In the genomic region with DNA sequence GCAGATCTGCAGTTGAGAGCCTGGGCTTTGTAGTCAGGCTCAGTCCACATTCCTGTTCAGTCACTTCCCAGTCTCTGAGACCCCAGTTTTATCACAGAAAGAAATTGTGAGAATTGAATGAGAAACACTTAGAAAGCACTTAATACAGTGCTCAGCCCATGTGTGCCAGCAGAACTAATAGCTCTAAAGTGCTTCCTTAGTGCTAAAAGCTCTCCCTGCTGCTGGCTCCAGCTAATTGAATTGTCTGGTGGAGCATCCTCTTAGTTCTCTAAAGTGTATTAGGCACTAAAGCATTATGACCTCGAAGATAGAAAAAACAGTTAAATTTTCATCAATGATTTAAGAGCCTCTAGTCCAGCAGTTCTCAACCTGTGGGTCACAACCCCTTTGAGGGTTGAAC, we compare ENCODE assay signal across 20 mouse cellular contexts. TPM values are rescaled to one million over a fixed set of nuclear protein-coding genes. Genes with fewer than 3 reads are reported as not detected.
DNase-seq lines count a peak whose midpoint lies in the region; ATAC-seq and TF ChIP-seq lines count a peak whose summit lies in the region.
"Had no signal": no experiment of that assay in that cellular context is flagged by ENCODE, and none has a peak within 500 bp of the region (broad histone marks: within the 10 kb centered on the region; RNA-seq: fewer than 3 reads in every experiment).

No protein-coding gene starts in this region.

- H3K4me1 ChIP-seq in forebrain, postnatal 0 days (ENCODE audit: insufficient read depth) = 0 out of 2 replicates have a peak, but pooled peaks cover 4% of the 10 kb centered on the region
- H3K4me1 ChIP-seq in forebrain, embryonic 12.5 days = no peaks in the 10 kb centered on the region
- H3K4me1 ChIP-seq in midbrain, embryonic 13.5 days (replicated peaks) = no peaks in the 10 kb centered on the region
- no peaks in the 10 kb centered on the region for H3K4me1 ChIP-seq in midbrain, embryonic 15.5 days
- H3K4me1 ChIP-seq in neural tube, embryonic 15.5 days = peaks cover 5% of the 10 kb centered on the region
- H3K4me1 ChIP-seq: embryonic facial prominence, embryonic 13.5 days had no signal

- no peak overlapping the region for H3K4me3 ChIP-seq in forebrain, postnatal 0 days (ENCODE audit: low read depth, low read length)
- H3K4me3 ChIP-seq in forebrain, embryonic 12.5 days (replicated peaks) = no peak overlapping the region
- no peak overlapping the region for H3K4me3 ChIP-seq in midbrain, embryonic 13.5 days (replicated peaks)
- no peak overlapping the region for H3K4me3 ChIP-seq in midbrain, embryonic 15.5 days
- H3K4me3 ChIP-seq in neural tube, embryonic 15.5 days (replicated peaks) = no peak overlapping the region
- H3K4me3 ChIP-seq: embryonic facial prominence, embryonic 13.5 days; heart, adult 2 months; heart, embryonic 15.5 days had no signal

- H3K36me3 ChIP-seq in forebrain, postnatal 0 days (ENCODE audit: insufficient read depth) = peaks cover 3% of the 10 kb centered on the region; the same call in 1 of the 2 replicates
- peaks cover 27% of the 10 kb centered on the region for H3K36me3 ChIP-seq in forebrain, embryonic 12.5 days (replicated peaks)
- H3K36me3 ChIP-seq in midbrain, embryonic 13.5 days = peaks cover 15% of the 10 kb centered on the region
- H3K36me3 ChIP-seq in midbrain, embryonic 15.5 days (replicated peaks) = no peaks in the 10 kb centered on the region
- H3K36me3 ChIP-seq in neural tube, embryonic 15.5 days = peaks cover 8% of the 10 kb centered on the region; the same call in 1 of the 2 replicates

- H3K9me3 ChIP-seq in forebrain, postnatal 0 days (ENCODE audit: low read length) = no peaks in the 10 kb centered on the region
- no peaks in the 10 kb centered on the region for H3K9me3 ChIP-seq in forebrain, embryonic 12.5 days
- H3K9me3 ChIP-seq in midbrain, embryonic 13.5 days = no peaks in the 10 kb centered on the region
- H3K9me3 ChIP-seq in midbrain, embryonic 15.5 days = no peaks in the 10 kb centered on the region
- H3K9me3 ChIP-seq in neural tube, embryonic 15.5 days (replicated peaks) = no peaks in the 10 kb centered on the region
- H3K9me3 ChIP-seq: embryonic facial prominence, embryonic 13.5 days; heart, embryonic 15.5 days had no signal

- TF ChIP-seq POLR2A in brain, embryonic 14.5 days (IDR thresholded peaks at IDR 0.05; ENCODE audit: borderline replicate concordance, extremely low read depth, insufficient read depth, insufficient read length, poor library complexity, severe bottlenecking) = no peak

- peak; percentile 53 for ATAC-seq in forebrain, postnatal 0 days
- ATAC-seq in forebrain, embryonic 12.5 days (ENCODE audit: low FRiP score) = no peak
- ATAC-seq in midbrain, embryonic 13.5 days = peak; percentile 45; the same call in 1 of the 2 replicates
- no peak for ATAC-seq in midbrain, embryonic 15.5 days (replicated peaks)
- peak; percentile 28; the same call in 1 of the 2 replicates for ATAC-seq in neural tube, embryonic 15.5 days (ENCODE audit: low FRiP score)
- ATAC-seq: intestine, embryonic 16.5 days had no signal

- no peaks in the 10 kb centered on the region for H3K27me3 ChIP-seq in forebrain, postnatal 0 days (ENCODE audit: insufficient read depth, low read length)
- no peaks in the 10 kb centered on the region for H3K27me3 ChIP-seq in forebrain, embryonic 12.5 days
- H3K27me3 ChIP-seq in midbrain, embryonic 13.5 days = no peaks in the 10 kb centered on the region
- no peaks in the 10 kb centered on the region for H3K27me3 ChIP-seq in midbrain, embryonic 15.5 days (replicated peaks)
- H3K27me3 ChIP-seq in neural tube, embryonic 15.5 days (replicated peaks) = no peaks in the 10 kb centered on the region
- H3K27me3 ChIP-seq: embryonic facial prominence, embryonic 13.5 days; heart, embryonic 15.5 days had no signal

- no peak for TF ChIP-seq CTCF in forebrain, postnatal 0 days (IDR thresholded peaks at IDR 0.05; ENCODE audit: low read depth)
- no peak for TF ChIP-seq CTCF in brain, embryonic 14.5 days (IDR thresholded peaks at IDR 0.05; ENCODE audit: borderline replicate concordance, extremely low read depth, insufficient read depth, insufficient read length)

- H3K27ac ChIP-seq in forebrain, postnatal 0 days (ENCODE audit: low read depth, low read length) = no peak overlapping the region
- H3K27ac ChIP-seq in forebrain, embryonic 12.5 days = no peak overlapping the region
- H3K27ac ChIP-seq in midbrain, embryonic 13.5 days = no peak overlapping the region
- H3K27ac ChIP-seq in midbrain, embryonic 15.5 days = no peak overlapping the region
- no peak overlapping the region for H3K27ac ChIP-seq in neural tube, embryonic 15.5 days (replicated peaks)
- H3K27ac ChIP-seq: embryonic facial prominence, embryonic 13.5 days; heart, adult 2 months; heart, embryonic 15.5 days had no signal

- H3K4me2 ChIP-seq in forebrain, postnatal 0 days (ENCODE audit: low read depth) = no peak overlapping the region
- H3K4me2 ChIP-seq in forebrain, embryonic 12.5 days = no peak overlapping the region
- no peak overlapping the region for H3K4me2 ChIP-seq in midbrain, embryonic 13.5 days (replicated peaks)
- no peak overlapping the region for H3K4me2 ChIP-seq in midbrain, embryonic 15.5 days
- H3K4me2 ChIP-seq in neural tube, embryonic 15.5 days = no peak overlapping the region
- H3K4me2 ChIP-seq: embryonic facial prominence, embryonic 13.5 days; heart, embryonic 11.5 days; heart, embryonic 15.5 days had no signal

- WGBS in forebrain, postnatal 0 days = 79% methylated on average over 1 of the region's 1 CpGs
- 82% methylated on average over 1 of the region's 1 CpGs for WGBS in forebrain, embryonic 12.5 days
- 89% methylated on average over 1 of the region's 1 CpGs for WGBS in midbrain, embryonic 13.5 days
- 84% methylated on average over 1 of the region's 1 CpGs for WGBS in midbrain, embryonic 15.5 days
- WGBS in neural tube, embryonic 15.5 days = 58% methylated on average over 1 of the region's 1 CpGs

- DNase-seq in forebrain, postnatal 0 days = no peak
- DNase-seq in brain, embryonic 14.5 days (ENCODE audit: low read depth) = peak; percentile 46
- DNase-seq in adrenal gland, adult (ENCODE audit: inconsistent age in 2 of 2, low spot score in 1 of 2) = no peak
- no peak for DNase-seq in right cerebral cortex, adult 18-20 months
- DNase-seq: adrenal gland, postnatal 14 days; cerebellum, adult 18-20 months; cerebellum, adult 9-11 months; cerebellum, postnatal 36 days; gastrocnemius, postnatal 14 days; heart, adult 2 months; heart, postnatal 14 days had no signal

- no peak overlapping the region for H3K9ac ChIP-seq in forebrain, postnatal 0 days
- H3K9ac ChIP-seq in forebrain, embryonic 12.5 days = no peak overlapping the region
- H3K9ac ChIP-seq in midbrain, embryonic 13.5 days (replicated peaks) = no peak overlapping the region
- H3K9ac ChIP-seq in midbrain, embryonic 15.5 days = no peak overlapping the region
- no peak overlapping the region for H3K9ac ChIP-seq in neural tube, embryonic 15.5 days (replicated peaks)
- H3K9ac ChIP-seq: embryonic facial prominence, embryonic 13.5 days; heart, embryonic 15.5 days had no signal

RNA-seq across cellular contexts. Expression of a gene that starts 19.2 kb away (rescaled TPM):
- total RNA-seq in forebrain, postnatal 0 days (2014; rRNA removed) = 37.1 and 40.7 TPM in 2 replicates
- 22.0 and 25.5 TPM in 2 replicates for polyA plus RNA-seq in forebrain, postnatal 0 days (2015; fragmentation: Nextera tagmentation; extraction: Ambion mirVana)
- polyA plus RNA-seq in forebrain, embryonic 12.5 days (2016; fragmentation: Nextera tagmentation; extraction: Ambion mirVana) = 26.5 and 27.8 TPM in 2 replicates
- polyA plus RNA-seq in midbrain, embryonic 13.5 days (2015; fragmentation: Nextera tagmentation; extraction: Ambion mirVana) = 30.5 and 33.7 TPM in 2 replicates
- 37.1 and 37.6 TPM in 2 replicates for polyA plus RNA-seq in midbrain, embryonic 15.5 days (2015; fragmentation: Nextera tagmentation; extraction: Ambion mirVana)
- 33.4 and 40.5 TPM in 2 replicates for polyA plus RNA-seq in brain, embryonic 14.5 days (2012; rRNA removed)
- polyA plus RNA-seq in neural tube, embryonic 15.5 days (2015; fragmentation: Nextera tagmentation; extraction: Ambion mirVana) = 27.7 and 30.3 TPM in 2 replicates

RNA-seq across cellular contexts. Expression of a gene that starts 35.3 kb away (rescaled TPM):
- total RNA-seq in forebrain, postnatal 0 days (2014; rRNA removed) = 56.4 and 65.6 TPM in 2 replicates
- polyA plus RNA-seq in forebrain, postnatal 0 days (2015; fragmentation: Nextera tagmentation; extraction: Ambion mirVana) = 23.5 and 29.9 TPM in 2 replicates
- 58.3 and 60.0 TPM in 2 replicates for polyA plus RNA-seq in forebrain, embryonic 12.5 days (2016; fragmentation: Nextera tagmentation; extraction: Ambion mirVana)
- 23.2 and 25.3 TPM in 2 replicates for polyA plus RNA-seq in midbrain, embryonic 13.5 days (2015; fragmentation: Nextera tagmentation; extraction: Ambion mirVana)
- 20.3 and 22.5 TPM in 2 replicates for polyA plus RNA-seq in midbrain, embryonic 15.5 days (2015; fragmentation: Nextera tagmentation; extraction: Ambion mirVana)
- polyA plus RNA-seq in brain, embryonic 14.5 days (2012; rRNA removed) = 26.5 and 31.9 TPM in 2 replicates
- polyA plus RNA-seq in neural tube, embryonic 15.5 days (2015; fragmentation: Nextera tagmentation; extraction: Ambion mirVana) = 34.0 and 38.6 TPM in 2 replicates

RNA-seq across cellular contexts. Expression of a gene that starts 49.2 kb away (rescaled TPM):
- 8.4 and 11.4 TPM in 2 replicates for total RNA-seq in forebrain, postnatal 0 days (2014; rRNA removed)
- 6.6 and 6.8 TPM in 2 replicates for polyA plus RNA-seq in forebrain, postnatal 0 days (2015; fragmentation: Nextera tagmentation; extraction: Ambion mirVana)
- 3.3 and 4.5 TPM in 2 replicates for polyA plus RNA-seq in forebrain, embryonic 12.5 days (2016; fragmentation: Nextera tagmentation; extraction: Ambion mirVana)
- polyA plus RNA-seq in midbrain, embryonic 13.5 days (2015; fragmentation: Nextera tagmentation; extraction: Ambion mirVana) = 3.6 and 4.2 TPM in 2 replicates
- polyA plus RNA-seq in midbrain, embryonic 15.5 days (2015; fragmentation: Nextera tagmentation; extraction: Ambion mirVana) = 8.1 TPM in 2 replicates
- polyA plus RNA-seq in brain, embryonic 14.5 days (2012; rRNA removed) = 5.9 and 6.6 TPM in 2 replicates
- 12.3 and 12.4 TPM in 2 replicates for polyA plus RNA-seq in neural tube, embryonic 15.5 days (2015; fragmentation: Nextera tagmentation; extraction: Ambion mirVana)
- total RNA-seq: hematopoietic stem cell, adult 5-6 weeks had no signal

RNA-seq across cellular contexts. Expression of a gene that starts 58.7 kb away (rescaled TPM):
- total RNA-seq in forebrain, postnatal 0 days (2014; rRNA removed) = 14.7 and 23.9 TPM in 2 replicates
- polyA plus RNA-seq in forebrain, postnatal 0 days (2015; fragmentation: Nextera tagmentation; extraction: Ambion mirVana) = 14.0 and 20.9 TPM in 2 replicates
- polyA plus RNA-seq in forebrain, embryonic 12.5 days (2016; fragmentation: Nextera tagmentation; extraction: Ambion mirVana) = 10.8 and 11.0 TPM in 2 replicates
- polyA plus RNA-seq in midbrain, embryonic 13.5 days (2015; fragmentation: Nextera tagmentation; extraction: Ambion mirVana) = 12.5 and 13.4 TPM in 2 replicates
- polyA plus RNA-seq in midbrain, embryonic 15.5 days (2015; fragmentation: Nextera tagmentation; extraction: Ambion mirVana) = 13.5 and 13.6 TPM in 2 replicates
- polyA plus RNA-seq in brain, embryonic 14.5 days (2012; rRNA removed) = 7.1 and 7.9 TPM in 2 replicates
- 20.7 and 24.3 TPM in 2 replicates for polyA plus RNA-seq in neural tube, embryonic 15.5 days (2015; fragmentation: Nextera tagmentation; extraction: Ambion mirVana)

RNA-seq across cellular contexts. Expression of a gene that starts 58.7 kb away (rescaled TPM):
- 0.38 and 1.4 TPM in 2 replicates for total RNA-seq in forebrain, postnatal 0 days (2014; rRNA removed)
- polyA plus RNA-seq in forebrain, postnatal 0 days (2015; fragmentation: Nextera tagmentation; extraction: Ambion mirVana) = 0.85 and 1.1 TPM in 2 replicates
- 0.54 and 0.68 TPM in 2 replicates for polyA plus RNA-seq in forebrain, embryonic 12.5 days (2016; fragmentation: Nextera tagmentation; extraction: Ambion mirVana)
- polyA plus RNA-seq in midbrain, embryonic 13.5 days (2015; fragmentation: Nextera tagmentation; extraction: Ambion mirVana) = 0.48 and 0.61 TPM in 2 replicates
- polyA plus RNA-seq in midbrain, embryonic 15.5 days (2015; fragmentation: Nextera tagmentation; extraction: Ambion mirVana) = 0.99 and 1.3 TPM in 2 replicates
- 1.00 TPM in 2 replicates for polyA plus RNA-seq in brain, embryonic 14.5 days (2012; rRNA removed)
- polyA plus RNA-seq in neural tube, embryonic 15.5 days (2015; fragmentation: Nextera tagmentation; extraction: Ambion mirVana) = 1.9 and 3.0 TPM in 2 replicates

Comparison
In these comparisons a context has a peak if more than half of its experiments do, and no peak if none do; other contexts are left out.
1. ATAC-seq: peak in forebrain, postnatal 0 days (single experiment), midbrain, embryonic 13.5 days (single experiment) and neural tube, embryonic 15.5 days (single experiment); none in forebrain, embryonic 12.5 days (single experiment) and midbrain, embryonic 15.5 days (single experiment).